Mouse (Mus musculus) forelimb bud, embryonic 11.5 days (tissue): ENCODE data around the gene Unkl.

ENCODE experiments used
- DNase-seq: peaks from one replicate; pipeline ENCODE4 v3.0.0-alpha.2; 2012; ENCODE audit warnings: low read depth, low spot score

Unkl gene

DNA sequence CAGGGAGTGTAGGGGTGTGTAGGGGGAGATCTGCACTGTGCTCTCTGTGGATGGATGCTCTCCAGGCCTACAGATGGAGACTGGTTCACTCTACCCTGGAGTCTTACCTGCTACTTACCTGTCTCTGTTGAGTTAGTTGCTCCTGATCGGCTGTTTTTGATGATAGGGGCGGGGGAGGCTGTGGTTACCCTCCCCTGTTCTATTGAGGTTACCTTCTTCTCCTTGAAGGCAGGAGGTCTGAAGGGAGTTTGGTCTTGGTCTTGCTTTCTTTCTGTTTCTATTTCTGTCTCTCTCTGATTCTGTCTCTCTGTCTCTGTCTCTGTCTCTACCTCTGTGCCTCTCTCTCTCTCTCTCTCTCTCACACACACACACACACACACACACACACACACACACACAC lies 66.9 kb downstream of the Unkl start:
- DNase-seq, result no peak

DNA sequence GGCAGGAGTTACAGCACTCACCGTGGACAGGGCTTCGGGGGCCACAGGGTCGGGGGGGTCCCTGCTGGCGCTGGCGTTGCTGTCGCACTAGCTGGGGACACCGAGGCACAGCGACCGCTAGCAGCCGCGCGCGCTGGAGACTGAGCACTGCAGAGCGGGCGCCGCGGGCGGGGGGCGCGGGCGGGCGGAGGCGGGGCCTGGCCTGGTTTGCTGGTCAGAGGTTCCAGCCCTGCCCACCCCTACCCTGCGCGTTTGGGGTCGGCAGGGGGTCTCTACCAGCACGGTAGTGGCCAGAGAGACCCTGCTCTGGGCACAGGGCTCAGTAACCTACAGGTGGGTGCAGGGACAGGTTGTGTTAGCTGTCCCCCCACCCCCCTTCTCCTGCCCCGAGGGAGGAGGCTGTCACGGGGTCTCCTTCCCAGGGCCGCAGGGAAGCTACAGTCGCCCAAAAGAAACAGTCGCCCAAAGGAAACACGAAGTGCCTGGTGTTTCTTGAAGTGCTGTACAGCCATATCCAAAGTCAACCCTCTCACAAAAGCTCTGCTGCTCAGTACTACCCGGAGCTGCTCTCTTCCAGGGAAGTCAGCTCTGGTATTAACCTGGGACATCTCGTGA lies 68.0 kb downstream of the Unkl start, which contains the start of gene Baiap3:
Gene Baiap3 (minus strand): TSS at position 225 of the 615 bp plus-strand sequence.
- DNase-seq, result no peak

DNA sequence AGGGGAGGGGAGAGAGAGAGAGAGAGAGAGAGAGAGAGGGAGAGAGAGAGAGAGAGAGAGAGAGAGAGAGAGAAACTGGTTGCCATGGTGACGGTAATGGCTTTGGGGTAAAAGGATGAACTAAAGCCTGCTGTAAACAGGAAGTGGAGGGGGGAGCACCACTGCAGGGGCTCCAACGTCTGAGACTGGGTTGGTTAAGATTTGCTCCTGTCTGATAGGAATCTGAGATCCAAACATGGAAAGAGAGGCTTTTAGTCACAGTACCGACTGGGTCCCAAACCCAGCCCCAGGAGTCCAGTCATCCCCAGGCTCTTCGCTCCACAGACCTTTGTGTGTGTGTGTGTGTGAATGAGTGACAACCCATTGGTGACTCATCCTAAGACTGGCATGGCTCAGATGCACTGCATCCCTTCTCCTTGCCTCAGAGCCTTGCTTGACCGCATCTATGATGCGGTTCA lies 69.6 kb downstream of the Unkl start:
- DNase-seq, result no peak

DNA sequence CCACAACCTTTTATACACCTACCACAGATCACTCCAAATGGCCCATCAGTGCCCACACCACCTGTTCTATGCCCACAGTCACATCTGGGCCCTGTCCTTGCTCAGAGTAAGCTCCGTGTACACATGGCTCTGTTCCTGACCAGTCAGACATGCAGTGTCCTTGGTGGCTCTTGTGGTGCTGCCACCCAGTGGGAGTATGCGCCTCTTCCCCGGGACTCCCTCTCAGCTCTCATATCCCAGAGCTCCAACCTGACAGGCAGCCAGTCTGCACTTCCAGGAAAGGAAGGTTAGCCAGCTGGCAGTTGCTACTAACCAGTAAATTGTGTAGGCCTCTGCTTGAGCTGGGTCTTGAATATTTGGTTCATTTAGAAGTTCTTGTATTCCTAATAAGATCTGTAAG lies 76.3 kb downstream of the Unkl start:
- DNase-seq, result no peak

DNA sequence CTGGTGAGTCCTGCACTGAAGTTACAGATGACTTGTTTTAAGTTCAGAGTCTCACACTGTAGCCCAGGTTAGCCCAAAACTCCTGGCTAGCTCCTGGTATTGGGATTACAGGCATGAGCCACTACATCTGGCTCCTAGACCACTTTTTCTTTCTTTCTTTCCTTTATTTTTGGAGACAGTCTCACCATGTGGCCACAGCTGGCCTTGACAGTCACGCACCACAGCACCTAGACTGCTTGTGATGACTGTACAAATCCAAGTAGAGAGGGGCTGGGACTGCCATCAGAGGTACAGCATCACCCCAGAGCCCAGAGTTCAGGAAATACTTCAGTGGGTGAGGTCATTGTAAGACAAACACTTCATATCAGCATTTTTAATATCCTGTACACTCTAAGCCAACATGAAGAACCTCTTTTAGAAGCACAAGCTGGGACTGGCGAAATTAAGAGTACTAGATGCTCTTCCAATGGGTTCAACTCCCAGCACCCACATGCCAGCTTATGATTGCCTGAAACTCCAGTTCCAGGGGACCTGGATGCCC lies 82.7 kb downstream of the Unkl start:
- DNase-seq, result no peak

DNA sequence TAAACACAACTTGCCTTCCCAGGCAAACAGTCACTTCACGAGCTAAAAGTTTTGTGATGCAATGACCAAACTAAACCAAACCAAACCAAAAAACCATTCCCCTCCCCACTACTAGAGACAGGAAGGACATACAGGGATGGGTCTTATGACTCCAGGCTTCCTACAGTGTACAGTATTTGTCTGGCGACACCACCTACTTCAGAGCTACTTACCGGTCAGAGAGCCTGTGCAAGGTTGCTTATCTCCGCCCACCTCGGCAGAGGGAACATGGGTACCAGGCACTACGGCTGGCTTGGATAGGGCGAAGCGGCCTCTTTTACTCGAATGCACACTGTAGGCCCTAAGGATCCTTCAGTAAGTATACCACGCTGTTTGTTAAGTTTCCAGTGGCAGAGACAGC lies 84.1 kb downstream of the Unkl start:
- no peak for DNase-seq

DNA sequence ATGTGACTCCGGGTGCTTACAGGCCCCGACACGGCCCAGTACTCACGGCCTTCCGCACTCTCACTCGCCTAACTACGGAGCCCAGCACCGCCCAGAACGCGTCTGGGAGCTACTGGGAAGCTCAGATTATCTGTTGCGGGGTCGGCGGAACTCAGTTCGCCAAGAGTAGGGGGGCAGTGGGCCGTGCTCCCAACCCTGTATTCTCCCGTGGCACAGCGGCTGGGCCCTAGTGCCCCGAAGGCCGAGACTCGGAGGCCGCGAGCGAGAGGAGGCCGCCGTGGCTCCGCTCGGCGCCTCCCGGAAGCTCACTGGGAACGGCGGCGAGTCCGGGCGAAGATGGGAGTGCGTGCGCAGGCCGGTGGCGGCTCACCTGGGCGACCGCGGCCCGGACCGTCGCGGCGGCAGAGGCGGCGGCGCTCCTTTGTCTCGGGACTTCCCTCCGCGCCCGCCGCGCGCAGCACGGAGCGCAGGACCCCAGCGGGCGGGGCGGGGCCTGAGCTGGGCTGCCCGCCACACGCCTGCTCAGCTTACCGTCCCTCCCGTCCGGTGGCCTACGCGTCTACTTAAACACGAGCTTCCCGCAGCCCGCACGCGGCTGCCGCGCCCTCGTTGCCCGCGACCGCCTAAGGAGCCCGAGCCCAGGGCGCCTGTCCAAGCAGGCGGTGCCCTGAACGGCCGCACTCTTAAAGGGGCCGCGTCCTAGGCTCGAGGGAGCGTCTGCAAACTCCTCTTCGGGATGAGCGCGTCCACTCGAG lies 84.9 kb downstream of the Unkl start:
- no peak for DNase-seq

DNA sequence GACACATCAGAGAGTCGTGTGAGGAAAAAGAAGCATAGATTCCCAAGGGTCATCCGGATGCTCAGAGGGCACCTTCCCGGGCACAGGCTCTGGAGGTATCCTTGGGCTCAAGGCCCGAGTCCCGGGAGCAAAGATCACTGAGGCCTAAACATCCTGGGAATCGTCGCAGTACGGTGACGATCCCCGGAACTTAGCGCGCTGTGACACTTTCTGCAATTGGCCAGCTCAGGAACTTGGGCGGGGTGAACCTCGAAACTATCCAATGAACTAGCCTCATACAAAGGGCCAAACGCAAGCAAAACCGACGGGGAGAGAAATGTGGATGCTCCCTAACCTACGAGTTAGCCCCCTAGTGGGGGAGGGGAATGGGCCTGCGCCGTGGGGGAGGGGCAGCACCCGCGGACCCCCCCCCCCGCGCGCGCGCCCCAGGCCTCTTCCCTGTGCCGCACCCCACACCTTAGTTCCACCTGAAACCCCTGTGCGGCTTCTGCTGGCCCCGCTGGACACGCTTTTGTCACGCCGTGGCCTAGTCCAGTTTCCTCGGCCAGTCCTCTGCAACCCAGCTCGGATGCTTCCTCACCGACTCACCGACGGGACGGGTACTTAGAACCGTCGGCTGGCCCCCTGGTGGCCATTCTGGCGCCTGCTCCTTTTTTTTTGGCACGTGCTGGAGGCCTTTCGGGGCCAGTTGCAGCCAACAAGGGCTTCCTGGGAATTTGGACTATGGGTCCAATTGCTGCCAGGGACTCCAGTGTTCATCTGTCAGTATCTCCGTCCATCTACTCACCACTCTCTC lies 85.7 kb downstream of the Unkl start:
- peak; percentile 99 for DNase-seq

DNA sequence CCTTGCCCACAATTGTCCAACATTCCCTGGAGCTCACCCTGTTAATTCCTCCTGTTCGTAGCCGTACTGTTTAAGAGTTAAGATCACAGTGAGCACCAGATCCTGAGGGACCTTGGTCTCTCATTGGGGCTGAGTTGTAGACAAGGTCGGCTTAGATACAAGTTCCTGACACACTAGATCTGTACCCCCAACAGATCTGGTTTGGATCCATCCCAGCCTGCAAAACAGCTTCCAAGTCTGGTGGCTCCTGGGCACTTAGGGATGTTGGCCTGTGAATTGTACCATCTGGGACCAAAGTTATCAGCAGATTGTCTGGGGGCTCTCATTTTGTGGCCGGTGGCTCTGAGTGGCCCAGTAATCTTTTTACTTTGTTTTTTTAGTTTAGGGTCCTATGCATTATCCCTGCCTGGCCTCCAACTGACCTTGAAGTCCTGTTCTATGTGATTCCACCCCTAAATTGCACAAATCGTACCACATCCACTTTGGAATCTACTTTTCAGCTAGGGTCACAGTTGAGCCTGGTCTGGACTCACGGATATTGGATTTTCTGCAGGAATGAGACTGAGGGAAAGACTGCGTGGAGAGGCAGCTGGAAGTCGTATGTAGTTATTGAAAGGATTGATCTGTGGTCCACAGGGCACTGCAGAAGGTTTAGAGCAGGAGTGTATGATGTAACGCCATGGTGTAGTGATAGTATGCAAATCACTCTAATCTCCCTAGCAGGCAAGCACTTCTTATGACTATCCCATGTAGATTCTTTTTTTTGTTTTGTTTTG lies 86.6 kb downstream of the Unkl start, which contains the start of gene Ube2i:
Gene Ube2i (minus strand): TSS at position 52 of the 776 bp plus-strand sequence.
- DNase-seq, result no peak

DNA sequence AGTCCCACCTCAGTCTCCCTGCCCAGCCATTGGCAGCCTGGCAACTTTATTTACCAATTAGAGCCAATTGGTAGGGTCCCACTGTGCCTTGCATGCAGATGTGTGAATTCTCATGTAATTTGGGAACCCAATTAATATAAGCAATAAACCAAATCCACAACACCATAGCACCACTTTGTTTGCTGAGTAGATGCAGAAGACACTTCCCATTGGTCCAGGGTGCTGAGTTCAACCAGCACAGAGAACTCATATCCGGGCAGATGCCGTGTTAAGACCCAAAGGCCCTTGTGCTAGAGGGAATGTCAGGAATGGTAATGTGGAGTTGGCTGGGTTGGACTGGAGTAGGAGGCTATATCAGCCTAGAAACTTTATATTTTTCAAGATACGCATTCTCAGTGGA lies 87.6 kb downstream of the Unkl start:
- no peak for DNase-seq

DNA sequence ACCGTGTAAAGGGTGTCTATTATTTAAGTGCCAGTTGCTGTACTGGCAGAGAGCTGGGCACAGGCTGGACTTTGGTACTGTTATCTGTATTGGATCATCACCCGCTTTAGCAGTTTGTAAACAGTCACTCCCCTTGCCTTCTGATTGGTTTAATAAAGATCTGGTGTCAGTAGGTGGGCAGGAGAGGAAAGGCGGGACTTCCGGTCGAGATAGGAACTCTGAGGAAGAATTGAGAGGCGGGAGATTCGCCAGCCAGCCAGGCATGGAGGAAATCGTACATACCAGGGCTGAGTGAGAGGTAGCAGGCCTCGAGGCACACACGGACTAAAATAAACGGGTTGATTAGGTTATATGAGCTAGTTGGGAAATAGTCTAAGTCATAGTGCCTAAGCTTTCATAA lies 93.9 kb downstream of the Unkl start:
- no peak for DNase-seq
